Mouse (Mus musculus): ENCODE data around the gene Tpst1. TPM values are rescaled to one million over a fixed set of nuclear protein-coding genes. Genes with fewer than 3 reads are reported as not detected.

The Tpst1 gene
- polyA plus RNA-seq, 1 experiment from 2014 or later = 68.4 TPM

GRCm38 (mm10) chr5:130171423-130171954 is 98.4 kb downstream of the Tpst1 start, which contains the start of gene Rabgef1:
Gene Rabgef1 (plus strand): TSS chr5:130171798.
- ATAC-seq (replicated peaks; ENCODE audit: low FRiP score, low TSS enrichment, low read depth) = peak; percentile 95
- H3K27ac ChIP-seq (ENCODE audit: low read depth) = peak within 1 kb of the TSS; percentile 68
- H3K9ac ChIP-seq (ENCODE audit: low read length) = peak within 1 kb of the TSS; percentile 75
- peak within 1 kb of the TSS; percentile 91 for H3K4me3 ChIP-seq (ENCODE audit: low read depth, low read length)
- WGBS = under 1% methylated on average over 52 of the region's 62 CpGs
- peak; percentile 96 for DNase-seq (ENCODE audit: low spot score)
- peaks cover 17% of the 10 kb centered on the region for H3K4me1 ChIP-seq (replicated peaks; ENCODE audit: control insufficient read depth, insufficient read depth, low read length)
- peak within 1 kb of the TSS; percentile 86 for H3K4me2 ChIP-seq (ENCODE audit: low read length)
- H3K9me3 ChIP-seq (ENCODE audit: control insufficient read depth, low read length) = no peaks in the 10 kb centered on the region
- no peaks in the 10 kb centered on the region for H3K36me3 ChIP-seq (ENCODE audit: control insufficient read depth, insufficient read depth, low read length)
- H3K27me3 ChIP-seq (replicated peaks; ENCODE audit: control insufficient read depth, insufficient read depth, low read length) = no peaks in the 10 kb centered on the region

GRCm38 (mm10) chr5:130171956-130172601 is 99.0 kb downstream of the Tpst1 start:
- Histone ChIP-seq H3K4me2 (ENCODE audit: low read length) (peak overlapping the region; percentile 86), H3K9ac (ENCODE audit: low read length) (peak overlapping the region; percentile 75), H3K4me3 (ENCODE audit: low read depth, low read length) (peak overlapping the region; percentile 91), H3K9me3 (ENCODE audit: control insufficient read depth, low read length) (no peaks in the 10 kb centered on the region), H3K4me1 (replicated peaks; ENCODE audit: control insufficient read depth, insufficient read depth, low read length) (peaks cover 17% of the 10 kb centered on the region), H3K36me3 (ENCODE audit: control insufficient read depth, insufficient read depth, low read length) (no peaks in the 10 kb centered on the region), H3K27ac (ENCODE audit: low read depth) (peak overlapping the region; percentile 68), H3K27me3 (replicated peaks; ENCODE audit: control insufficient read depth, insufficient read depth, low read length) (no peaks in the 10 kb centered on the region)
- DNase-seq (ENCODE audit: low spot score) (peak; percentile 84), ATAC-seq (replicated peaks; ENCODE audit: low FRiP score, low TSS enrichment, low read depth) (peak; percentile 84)
- under 1% methylated on average over 37 of the region's 46 CpGs for WGBS

- WGBS = 86% methylated on average over 4 of the region's 4 CpGs
- 0 out of 2 replicates have a peak overlapping the region, but pooled peaks have one; percentile 91 for H3K4me3 ChIP-seq (ENCODE audit: low read depth, low read length)
- ATAC-seq (replicated peaks; ENCODE audit: low FRiP score, low TSS enrichment, low read depth) = no peak
Observed at GRCm38 (mm10) chr5:130173012-130173411, 99.9 kb downstream of the Tpst1 start.

GRCm38 (mm10) chr5:130177871-130178270 is 104.7 kb downstream of the Tpst1 start:
- Histone ChIP-seq H3K4me1 (replicated peaks; ENCODE audit: control insufficient read depth, insufficient read depth, low read length) (peaks cover 13% of the 10 kb centered on the region), H3K4me2 (ENCODE audit: low read length) (no peak overlapping the region), H3K4me3 (ENCODE audit: low read depth, low read length) (no peak overlapping the region), H3K9ac (ENCODE audit: low read length) (no peak overlapping the region), H3K27me3 (replicated peaks; ENCODE audit: control insufficient read depth, insufficient read depth, low read length) (no peaks in the 10 kb centered on the region), H3K9me3 (ENCODE audit: control insufficient read depth, low read length) (no peaks in the 10 kb centered on the region), H3K27ac (ENCODE audit: low read depth) (no peak overlapping the region), H3K36me3 (ENCODE audit: control insufficient read depth, insufficient read depth, low read length) (no peaks in the 10 kb centered on the region)
- ATAC-seq (replicated peaks; ENCODE audit: low FRiP score, low TSS enrichment, low read depth) = no peak
- DNase-seq (ENCODE audit: low spot score) = no peak
- WGBS = 62% methylated on average over 4 of the region's 4 CpGs

More at GRCm38 (mm10) chr5:130173012-130173411, 99.9 kb downstream of the Tpst1 start:
- Histone ChIP-seq H3K9ac (ENCODE audit: low read length) (no peak overlapping the region), H3K4me2 (ENCODE audit: low read length) (peak overlapping the region; percentile 86), H3K4me1 (replicated peaks; ENCODE audit: control insufficient read depth, insufficient read depth, low read length) (peaks cover 17% of the 10 kb centered on the region), H3K36me3 (ENCODE audit: control insufficient read depth, insufficient read depth, low read length) (no peaks in the 10 kb centered on the region), H3K27ac (ENCODE audit: low read depth) (no peak overlapping the region), H3K9me3 (ENCODE audit: control insufficient read depth, low read length) (no peaks in the 10 kb centered on the region), H3K27me3 (replicated peaks; ENCODE audit: control insufficient read depth, insufficient read depth, low read length) (no peaks in the 10 kb centered on the region)
- DNase-seq (ENCODE audit: low spot score) = no peak

GRCm38 (mm10) chr5:130180362-130180761 is 107.2 kb downstream of the Tpst1 start:
- H3K27me3 ChIP-seq (replicated peaks; ENCODE audit: control insufficient read depth, insufficient read depth, low read length) = no peaks in the 10 kb centered on the region
- WGBS = 72% methylated on average over 7 of the region's 7 CpGs
- no peak for ATAC-seq (replicated peaks; ENCODE audit: low FRiP score, low TSS enrichment, low read depth)
- no peaks in the 10 kb centered on the region for H3K9me3 ChIP-seq (ENCODE audit: control insufficient read depth, low read length)
- H3K9ac ChIP-seq (ENCODE audit: low read length) = no peak overlapping the region
- H3K4me2 ChIP-seq (ENCODE audit: low read length) = no peak overlapping the region
- no peaks in the 10 kb centered on the region for H3K36me3 ChIP-seq (ENCODE audit: control insufficient read depth, insufficient read depth, low read length)
- no peak overlapping the region for H3K27ac ChIP-seq (ENCODE audit: low read depth)
- peaks cover 9% of the 10 kb centered on the region for H3K4me1 ChIP-seq (replicated peaks; ENCODE audit: control insufficient read depth, insufficient read depth, low read length)
- DNase-seq (ENCODE audit: low spot score) = no peak
- H3K4me3 ChIP-seq (ENCODE audit: low read depth, low read length) = no peak overlapping the region

- H3K27ac ChIP-seq (ENCODE audit: low read depth) = no peak overlapping the region; the same call in 1 of the 2 replicates
- no peak overlapping the region for H3K9ac ChIP-seq (ENCODE audit: low read length)
- H3K36me3 ChIP-seq (ENCODE audit: control insufficient read depth, insufficient read depth, low read length) = no peaks in the 10 kb centered on the region
- no peak overlapping the region for H3K4me3 ChIP-seq (ENCODE audit: low read depth, low read length)
- H3K4me1 ChIP-seq (replicated peaks; ENCODE audit: control insufficient read depth, insufficient read depth, low read length) = peaks cover 9% of the 10 kb centered on the region
- DNase-seq (ENCODE audit: low spot score) = peak; percentile 55
- 63% methylated on average over 6 of the region's 6 CpGs for WGBS
- no peak overlapping the region for H3K4me2 ChIP-seq (ENCODE audit: low read length)
- no peak; the same call in 1 of the 2 replicates for ATAC-seq (replicated peaks; ENCODE audit: low FRiP score, low TSS enrichment, low read depth)
- H3K27me3 ChIP-seq (replicated peaks; ENCODE audit: control insufficient read depth, insufficient read depth, low read length) = no peaks in the 10 kb centered on the region
- H3K9me3 ChIP-seq (ENCODE audit: control insufficient read depth, low read length) = no peaks in the 10 kb centered on the region
Observed at GRCm38 (mm10) chr5:130181740-130182540, 108.8 kb downstream of the Tpst1 start.

- no peaks in the 10 kb centered on the region for H3K36me3 ChIP-seq (ENCODE audit: control insufficient read depth, insufficient read depth, low read length)
- DNase-seq (ENCODE audit: low spot score) = no peak
- no peak overlapping the region for H3K4me2 ChIP-seq (ENCODE audit: low read length)
- H3K9me3 ChIP-seq (ENCODE audit: control insufficient read depth, low read length) = no peaks in the 10 kb centered on the region
- H3K27me3 ChIP-seq (replicated peaks; ENCODE audit: control insufficient read depth, insufficient read depth, low read length) = no peaks in the 10 kb centered on the region
- ATAC-seq (replicated peaks; ENCODE audit: low FRiP score, low TSS enrichment, low read depth) = no peak
- no peak overlapping the region for H3K9ac ChIP-seq (ENCODE audit: low read length)
- H3K4me1 ChIP-seq (replicated peaks; ENCODE audit: control insufficient read depth, insufficient read depth, low read length) = peaks cover 9% of the 10 kb centered on the region
- 40% methylated on average over 3 of the region's 3 CpGs for WGBS
- no peak overlapping the region for H3K27ac ChIP-seq (ENCODE audit: low read depth)
- no peak overlapping the region for H3K4me3 ChIP-seq (ENCODE audit: low read depth, low read length)
Observed at GRCm38 (mm10) chr5:130182541-130182821, 109.4 kb downstream of the Tpst1 start.

- no peak for ATAC-seq (replicated peaks; ENCODE audit: low FRiP score, low TSS enrichment, low read depth)
- no peak for DNase-seq (ENCODE audit: low spot score)
- H3K4me2 ChIP-seq (ENCODE audit: low read length) = no peak overlapping the region
Observed at GRCm38 (mm10) chr5:130184193-130184856, 111.2 kb downstream of the Tpst1 start.

More at GRCm38 (mm10) chr5:130184193-130184856, 111.2 kb downstream of the Tpst1 start:
- H3K9me3 ChIP-seq (ENCODE audit: control insufficient read depth, low read length) = no peaks in the 10 kb centered on the region
- H3K27me3 ChIP-seq (replicated peaks; ENCODE audit: control insufficient read depth, insufficient read depth, low read length) = no peaks in the 10 kb centered on the region
- H3K4me3 ChIP-seq (ENCODE audit: low read depth, low read length) = no peak overlapping the region
- H3K4me1 ChIP-seq (replicated peaks; ENCODE audit: control insufficient read depth, insufficient read depth, low read length) = peaks cover 9% of the 10 kb centered on the region
- no peak overlapping the region for H3K9ac ChIP-seq (ENCODE audit: low read length)
- no peak overlapping the region for H3K27ac ChIP-seq (ENCODE audit: low read depth)
- peaks cover 7% of the 10 kb centered on the region for H3K36me3 ChIP-seq (ENCODE audit: control insufficient read depth, insufficient read depth, low read length)
- 86% methylated on average over 9 of the region's 9 CpGs for WGBS

All from intestine, embryonic 14.5 days (tissue).